19 mouse cellular contexts compared by ENCODE assay signal in the genomic region with DNA sequence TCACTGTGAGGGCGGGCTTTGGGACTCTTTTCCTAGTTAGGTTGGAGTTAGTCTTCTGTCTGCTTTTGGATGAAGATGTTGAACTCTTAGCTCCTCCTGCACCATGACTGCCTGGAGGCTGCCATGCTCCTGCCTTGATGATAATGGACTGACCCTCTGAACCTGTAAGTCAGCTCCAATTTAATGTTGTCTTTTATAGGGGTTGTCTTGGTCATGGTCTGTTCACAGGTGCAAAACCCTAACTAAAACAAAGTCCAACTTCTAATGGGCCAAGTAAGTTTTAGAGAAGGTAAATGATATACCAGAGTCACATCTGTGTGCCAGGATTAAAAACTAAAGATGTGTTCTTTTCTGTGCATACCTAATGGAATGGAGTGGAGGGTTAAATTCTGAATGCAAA.
"Had no signal": no experiment of that assay in that cellular context is flagged by ENCODE, and none has a peak within 500 bp of the region (broad histone marks: within the 10 kb centered on the region; RNA-seq: fewer than 3 reads in every experiment).

No protein-coding gene starts in this region.

- H3K9ac ChIP-seq: limb, embryonic 13.5 days; liver, embryonic 12.5 days; liver, embryonic 15.5 days; lung, embryonic 15.5 days; neural tube, embryonic 13.5 days; stomach, embryonic 15.5 days had no signal

- H3K4me3 ChIP-seq: limb, embryonic 10.5 days; limb, embryonic 13.5 days; liver, embryonic 12.5 days; liver, embryonic 15.5 days; lung, embryonic 15.5 days; myocyte; neural tube, embryonic 13.5 days; stomach, embryonic 15.5 days had no signal

- H3K4me1 ChIP-seq: limb, embryonic 10.5 days; limb, embryonic 13.5 days; liver, embryonic 12.5 days; liver, embryonic 15.5 days; lung, embryonic 15.5 days; stomach, embryonic 15.5 days had no signal

- H3K27me3 ChIP-seq: limb, embryonic 13.5 days; liver, embryonic 12.5 days; liver, embryonic 15.5 days; lung, embryonic 15.5 days; neural tube, embryonic 13.5 days; stomach, embryonic 15.5 days had no signal

- H3K9me3 ChIP-seq: limb, embryonic 10.5 days; limb, embryonic 13.5 days; liver, embryonic 12.5 days; liver, embryonic 15.5 days; lung, embryonic 15.5 days; neural tube, embryonic 13.5 days; stomach, embryonic 15.5 days had no signal

- H3K36me3 ChIP-seq: limb, embryonic 10.5 days; limb, embryonic 13.5 days; liver, embryonic 12.5 days; liver, embryonic 15.5 days; lung, embryonic 15.5 days; neural tube, embryonic 13.5 days; stomach, embryonic 15.5 days had no signal

- H3K27ac ChIP-seq: kidney, postnatal 0 days; limb, embryonic 10.5 days; limb, embryonic 13.5 days; liver, embryonic 12.5 days; liver, embryonic 15.5 days; lung, embryonic 15.5 days; neural tube, embryonic 13.5 days; stomach, embryonic 15.5 days had no signal

- H3K4me2 ChIP-seq: limb, embryonic 13.5 days; liver, embryonic 12.5 days; liver, embryonic 15.5 days; lung, embryonic 15.5 days; midbrain, embryonic 11.5 days; neural tube, embryonic 13.5 days; stomach, embryonic 15.5 days had no signal

- DNase-seq: kidney, postnatal 4 days; liver; lung, adult 18-20 months; lung, postnatal 14 days; lung, postnatal 4 days; retina, postnatal 1 day; spleen, adult 18-20 months; thymus, postnatal 25 days had no signal

- ATAC-seq: intestine, postnatal 0 days; liver, embryonic 12.5 days had no signal
